Mouse (Mus musculus) kidney, postnatal 25 days (tissue): ENCODE data around the gene Mfsd6l.

Source experiments
- DNase-seq, 2 experiments: peaks; one replicate each; pipeline ENCODE4 v3.0.0; 2021; ENCODE audit warnings: mixed read lengths in 2 of 2

The Mfsd6l gene

GRCm38 (mm10) chr11:68555918-68556584, at the start of gene Mfsd6l:
Gene Mfsd6l (plus strand): TSS chr11:68556186.
- peak; percentile 90 to 91 for DNase-seq

DNA sequence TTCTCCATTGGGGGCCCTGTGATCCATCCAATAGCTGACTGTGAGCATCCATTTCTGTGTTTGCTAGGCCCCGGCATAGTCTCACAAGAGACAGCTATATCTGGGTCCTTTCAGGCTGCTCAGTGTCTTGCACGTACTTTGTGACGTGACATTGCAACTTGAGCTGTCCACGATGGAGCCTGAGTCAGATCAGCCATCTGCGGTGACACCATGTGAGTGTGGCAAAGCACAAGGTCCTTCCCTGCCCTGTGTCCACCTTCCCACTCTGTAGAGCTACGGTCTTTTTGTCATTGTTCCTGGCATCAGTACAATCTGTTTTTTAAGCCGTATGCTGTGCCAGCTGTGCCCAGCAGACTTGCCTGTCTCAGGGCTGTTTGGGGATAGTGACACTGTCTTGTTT, 48.7 kb upstream of the Mfsd6l start:
- no peak for DNase-seq

DNA sequence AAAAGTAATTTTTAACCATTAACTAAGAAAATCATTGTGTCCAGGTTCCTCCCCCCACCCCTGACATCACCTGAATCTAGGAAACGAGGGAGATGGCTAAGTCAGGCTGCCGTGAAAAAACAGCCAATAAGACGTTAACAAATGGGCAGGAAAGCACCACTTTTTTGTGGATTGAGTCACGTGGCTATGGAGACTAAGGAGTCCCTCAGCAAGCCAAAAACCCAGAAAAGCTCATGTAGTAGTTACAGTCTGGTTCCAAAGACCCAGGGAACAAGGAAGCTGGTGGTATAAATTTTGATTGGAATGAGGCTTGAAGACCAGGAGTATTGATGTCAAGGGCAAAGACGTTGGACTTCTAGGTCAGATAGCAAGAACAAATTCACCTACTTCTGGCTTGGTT, 47.4 kb upstream of the Mfsd6l start:
- DNase-seq = no peak

GRCm38 (mm10) chr11:68509194-68509593, 46.8 kb upstream of the Mfsd6l start:
- no peak for DNase-seq

DNA sequence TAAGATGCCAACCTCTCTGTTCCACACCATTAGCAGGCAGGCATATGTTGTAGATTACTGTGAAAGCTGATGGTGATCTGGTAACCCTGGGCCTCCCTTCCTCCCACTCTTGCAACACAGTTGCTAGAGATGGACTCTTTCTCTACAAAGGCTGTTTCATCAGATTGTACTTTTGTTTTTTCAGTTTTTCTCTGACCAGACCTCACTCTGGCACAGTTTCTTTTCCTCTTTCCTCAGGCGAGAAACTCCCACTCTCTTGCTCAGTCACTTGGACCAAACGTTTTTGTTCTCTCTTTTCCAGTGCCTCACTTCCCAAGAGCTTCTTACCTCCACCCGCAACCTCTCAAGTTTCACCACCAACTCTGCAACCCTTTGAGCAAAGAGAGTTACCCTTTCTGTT, 42.0 kb upstream of the Mfsd6l start:
- DNase-seq = no peak

DNA sequence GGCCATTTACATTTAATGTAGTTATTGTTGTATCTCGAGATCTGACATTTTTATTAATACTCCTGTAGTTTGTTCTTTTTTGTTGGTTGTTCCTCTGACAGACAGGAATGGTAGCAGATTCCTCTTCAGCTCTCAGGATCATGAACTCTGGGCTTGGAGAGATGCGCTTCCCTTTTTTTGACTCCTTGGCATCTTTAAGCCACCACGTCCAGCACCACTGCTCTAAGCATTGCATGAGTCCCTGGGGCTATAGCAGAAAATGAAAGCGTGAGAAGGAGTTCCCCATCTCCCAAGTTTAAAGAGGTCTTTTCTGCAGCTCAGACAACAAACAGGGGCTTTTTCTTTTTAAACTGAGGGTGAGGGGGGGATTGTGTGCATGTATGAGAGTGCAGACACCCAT, 36.6 kb upstream of the Mfsd6l start:
- no peak for DNase-seq

GRCm38 (mm10) chr11:68519815-68520214, 36.2 kb upstream of the Mfsd6l start:
- DNase-seq = no peak

- DNase-seq = no peak
Measured at GRCm38 (mm10) chr11:68520439-68520838, 35.5 kb upstream of the Mfsd6l start.

GRCm38 (mm10) chr11:68521352-68521751, 34.6 kb upstream of the Mfsd6l start:
- DNase-seq = no peak

DNA sequence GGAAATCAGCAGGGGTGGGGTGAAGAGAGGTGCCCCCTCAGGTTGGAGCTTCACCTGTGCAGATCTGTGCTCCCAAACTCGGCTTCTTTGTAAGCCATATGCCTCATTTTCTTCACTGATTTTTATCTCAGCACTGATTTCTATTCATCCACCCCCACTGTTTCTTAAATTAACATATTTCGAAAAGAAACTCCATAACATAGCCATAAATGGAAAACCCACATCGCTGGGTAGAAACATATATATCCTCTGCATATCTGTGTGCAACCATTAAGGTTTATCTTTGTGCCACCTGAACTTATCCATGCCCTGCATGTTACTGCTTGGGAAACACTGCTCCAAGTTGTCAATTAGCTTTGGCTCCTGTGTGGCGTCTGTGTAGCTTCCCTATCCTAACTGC, 29.5 kb upstream of the Mfsd6l start:
- no peak for DNase-seq

GRCm38 (mm10) chr11:68531066-68531806, 24.8 kb upstream of the Mfsd6l start:
- DNase-seq = peak in 1 of 2 experiments; percentile 57

DNA sequence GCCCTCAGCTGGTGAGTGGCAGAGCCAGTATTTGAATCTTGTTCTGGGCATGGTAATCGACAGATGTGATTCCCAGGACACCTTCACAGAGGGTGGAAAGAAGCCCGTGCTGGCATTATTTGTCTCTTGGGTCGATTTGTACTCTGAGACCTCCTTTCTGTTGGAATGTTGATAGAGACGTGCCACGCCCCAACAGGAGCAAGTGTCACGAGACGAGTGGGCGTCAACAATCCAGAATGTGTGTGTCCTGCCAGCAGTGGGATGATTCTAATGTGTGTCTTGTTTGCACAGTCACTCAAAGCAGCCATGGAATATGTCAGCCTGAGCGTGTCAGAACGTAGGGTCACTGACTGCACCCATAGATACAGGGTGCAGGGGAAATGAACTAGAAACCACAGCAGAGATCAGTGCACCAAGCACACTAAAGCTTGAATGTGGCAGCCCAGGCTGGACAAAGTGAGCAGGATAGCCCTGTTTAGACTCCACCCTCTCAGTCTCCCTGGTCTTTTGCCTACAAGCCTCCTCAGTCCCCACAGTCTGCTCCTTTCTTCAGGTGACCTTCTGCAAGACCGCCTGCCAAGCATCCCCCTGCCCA, 23.9 kb upstream of the Mfsd6l start:
- no peak for DNase-seq

DNA sequence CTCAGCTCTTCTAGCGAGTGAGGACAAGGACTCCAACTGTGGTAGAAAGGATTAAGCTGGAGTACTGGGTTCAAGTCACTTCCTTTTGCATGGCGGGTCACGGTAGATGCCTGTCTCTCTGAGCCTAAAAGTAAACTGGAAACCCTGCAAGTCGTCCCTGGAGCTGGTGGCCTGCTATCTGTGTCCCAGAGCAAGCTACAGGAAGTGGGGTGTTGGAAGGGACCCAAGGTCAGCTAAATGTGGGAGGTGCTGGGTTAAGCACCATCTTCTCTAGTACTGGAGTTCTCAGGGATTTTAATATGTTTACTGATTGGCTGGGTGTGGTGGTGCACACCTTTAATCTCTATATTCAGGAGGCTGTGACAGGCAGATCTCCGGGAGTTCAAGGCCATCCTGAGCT, 23.2 kb upstream of the Mfsd6l start:
- DNase-seq = peak in 1 of 2 experiments; percentile 64

DNA sequence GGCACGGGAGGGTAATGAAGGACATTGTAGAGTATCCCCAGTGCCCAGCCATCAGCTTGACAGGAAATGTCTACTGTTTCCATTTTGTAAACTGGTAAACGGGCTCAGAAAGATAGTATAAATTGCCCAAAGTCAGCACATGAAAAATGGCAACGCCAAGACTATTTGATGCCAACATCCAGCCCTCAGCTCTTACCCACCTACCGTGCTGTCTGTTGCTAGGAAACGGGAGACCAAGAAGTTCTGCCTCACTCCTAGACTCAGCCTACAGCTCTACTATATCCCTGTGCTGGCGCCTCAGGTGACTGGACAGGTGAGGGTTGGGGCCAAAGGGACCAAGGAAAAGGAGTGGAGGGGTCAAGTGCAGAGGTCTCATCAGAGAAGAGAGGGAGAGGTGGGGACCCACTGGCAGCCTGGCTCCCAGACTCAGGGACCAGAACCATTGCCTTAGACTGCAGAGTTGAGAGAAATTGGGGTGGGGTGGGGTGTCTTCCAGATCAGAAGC, 22.0 kb upstream of the Mfsd6l start:
- no peak for DNase-seq

GRCm38 (mm10) chr11:68536026-68536425, 20.0 kb upstream of the Mfsd6l start:
- no peak for DNase-seq

- no peak for DNase-seq
Measured at GRCm38 (mm10) chr11:68536465-68536864, 19.5 kb upstream of the Mfsd6l start.

DNA sequence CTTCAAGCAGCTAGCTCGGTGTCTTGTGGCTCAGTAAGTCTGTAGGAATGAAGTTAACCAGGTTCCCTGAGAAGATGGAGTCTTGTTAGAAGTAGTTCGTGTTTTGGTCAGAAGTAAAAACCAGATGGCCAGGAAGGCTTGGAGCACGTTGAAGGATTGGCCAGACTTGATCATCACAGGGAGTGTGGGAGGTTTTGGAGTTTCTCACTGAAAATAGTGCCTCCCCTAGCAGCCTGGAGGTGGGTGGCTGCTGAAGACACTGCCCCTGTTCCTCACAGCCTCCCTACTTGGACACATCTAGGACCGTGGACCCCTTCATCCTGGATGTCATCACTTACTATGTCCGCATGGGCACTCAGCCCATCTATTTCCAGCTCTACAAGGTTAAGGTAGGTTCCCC, 16.4 kb upstream of the Mfsd6l start:
- DNase-seq = no peak

DNA sequence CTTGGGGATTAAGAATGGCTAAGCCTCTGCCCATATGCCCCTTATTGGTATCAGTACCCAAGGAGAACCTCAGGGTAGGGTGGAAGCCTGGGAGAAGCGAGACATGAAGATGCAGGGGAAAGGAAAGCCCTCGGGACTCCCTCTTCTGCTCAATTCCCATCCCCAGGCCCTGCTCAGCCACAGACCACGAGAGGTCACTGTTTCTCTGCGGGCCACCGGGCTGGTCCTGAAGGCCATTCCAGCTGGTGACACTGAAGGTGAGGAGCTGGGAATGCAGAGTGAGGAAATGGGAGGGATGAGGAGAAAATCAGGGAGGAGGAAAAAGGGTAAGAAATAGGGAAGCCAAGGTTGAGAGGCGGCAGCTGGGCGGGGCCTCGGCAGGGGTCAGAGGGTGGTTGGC, 11.4 kb upstream of the Mfsd6l start:
- DNase-seq = peak; percentile 54 to 66

- DNase-seq = no peak
Measured at GRCm38 (mm10) chr11:68545172-68545571, 10.8 kb upstream of the Mfsd6l start.

GRCm38 (mm10) chr11:68545682-68546222, 10.2 kb upstream of the Mfsd6l start:
- no peak for DNase-seq

GRCm38 (mm10) chr11:68547484-68547883, 8.5 kb upstream of the Mfsd6l start:
- DNase-seq = no peak

- no peak for DNase-seq
Measured at GRCm38 (mm10) chr11:68549597-68549996, 6.4 kb upstream of the Mfsd6l start.

- no peak for DNase-seq
Measured at GRCm38 (mm10) chr11:68550358-68550757, 5.6 kb upstream of the Mfsd6l start.
